Mouse (Mus musculus) CH12.LX (cell line): Measurements from ENCODE around the gene Stk33. TPM values are rescaled to one million over a fixed set of nuclear protein-coding genes. Genes with fewer than 3 reads are reported as not detected.

Experiments used
- DNase-seq: peaks from one replicate; pipeline ENCODE4 v3.0.0-alpha.2; 2013; ENCODE audit errors: extremely low read depth
- H3K27ac ChIP-seq: 2 replicates; pipeline ENCODE4 v1.5.1; 2012; ENCODE audit warnings: low read depth, mild to moderate bottlenecking, control low read depth, moderate library complexity; ENCODE audit not compliant: insufficient read depth
- H3K27me3 ChIP-seq: replicated peaks from 2 replicates; pipeline ENCODE3; 2012; ENCODE audit warnings: inconsistent platforms
- H3K36me3 ChIP-seq, 2 experiments: replicated peaks in 1 of 2; 2 replicates each; pipeline versions ENCODE3 to v1.6.1; 2012; ENCODE audit warnings: inconsistent platforms in 1 of 2, low read length in 1 of 2, mild to moderate bottlenecking in 1 of 2, mixed read lengths in 1 of 2, moderate library complexity in 1 of 2; ENCODE audit not compliant: control insufficient read depth in 1 of 2, insufficient read depth in 1 of 2
- H3K4me1 ChIP-seq, 2 experiments: 2 replicates each; pipeline ENCODE4 v1.6.1; 2012; ENCODE audit warnings: inconsistent platforms in 1 of 2, moderate library complexity in 1 of 2; ENCODE audit not compliant: insufficient read depth in 2 of 2, control insufficient read depth in 1 of 2
- H3K4me2 ChIP-seq: 2 replicates; pipeline ENCODE4 v1.6.1; 2012; ENCODE audit warnings: low read depth, mild to moderate bottlenecking, control low read depth; ENCODE audit not compliant: poor library complexity, insufficient read depth, severe bottlenecking
- H3K4me3 ChIP-seq, 3 experiments: fragments of 150-350 bp in 1 of 3; sonication (generic) in 1 of 3; replicated peaks in 1 of 3; 2 replicates each; pipeline versions ENCODE3 to v1.5.1; 2011 to 2012; ENCODE audit warnings: low read depth in 2 of 3, low read length in 2 of 3, mild to moderate bottlenecking in 2 of 3, moderate library complexity in 2 of 3, control low read depth in 1 of 3, improper control_type of control experiment in 1 of 3, inconsistent platforms in 1 of 3, mixed read lengths in 1 of 3; ENCODE audit not compliant: poor library complexity in 1 of 3
- H3K79me2 ChIP-seq: replicated peaks from 2 replicates; pipeline ENCODE4 v1.6.1; 2012; ENCODE audit warnings: mild to moderate bottlenecking, moderate library complexity; ENCODE audit not compliant: control insufficient read depth, poor library complexity, insufficient read depth, severe bottlenecking; ENCODE audit errors: extremely low read depth
- H3K9ac ChIP-seq: 2 replicates; pipeline ENCODE4 v1.6.1; 2012; ENCODE audit warnings: low read depth, mild to moderate bottlenecking, control low read depth, moderate library complexity; ENCODE audit not compliant: insufficient read depth
- H3K9me3 ChIP-seq: replicated peaks from 2 replicates; pipeline ENCODE3; 2012; ENCODE audit warnings: low read length, inconsistent platforms, mixed read lengths
- BHLHE40 ChIP-seq: IDR thresholded peaks from 2 replicates; pipeline ENCODE4 v1.6.1; 2011; ENCODE audit warnings: mild to moderate bottlenecking, low read depth, low read length, improper control_type of control experiment
- CHD1 ChIP-seq: IDR thresholded peaks from 2 replicates; pipeline ENCODE4 v1.6.1; 2012; ENCODE audit warnings: low read depth, low read length, improper control_type of control experiment, inconsistent platforms
- CHD2 ChIP-seq: IDR thresholded peaks from 2 replicates; pipeline ENCODE4 v1.6.1; 2011; ENCODE audit warnings: low read length, improper control_type of control experiment
- CTCF ChIP-seq, 2 experiments: IDR thresholded peaks in 1 of 2; conservative IDR thresholded peaks in 1 of 2; 2 replicates each; pipeline ENCODE4 v1.5.1; 2011 to 2012; ENCODE audit warnings: low read depth in 2 of 2, low read length in 2 of 2, improper control_type of control experiment in 1 of 2, inconsistent platforms in 1 of 2, mild to moderate bottlenecking in 1 of 2, moderate library complexity in 1 of 2
- ELF1 ChIP-seq: IDR thresholded peaks from 2 replicates; pipeline ENCODE4 v1.6.1; 2014; ENCODE audit warnings: low read depth, mild to moderate bottlenecking, inconsistent platforms, low read length, improper control_type of control experiment
- EP300 ChIP-seq: IDR thresholded peaks from 2 replicates; pipeline ENCODE4 v1.6.1; 2011; ENCODE audit warnings: low read length, improper control_type of control experiment
- ETS1 ChIP-seq: conservative IDR thresholded peaks from 2 replicates; pipeline ENCODE4 v1.6.1; 2012; ENCODE audit warnings: low read depth, mild to moderate bottlenecking, inconsistent platforms, low read length, improper control_type of control experiment, moderate library complexity
- GABPA ChIP-seq: IDR thresholded peaks from 2 replicates; pipeline ENCODE4 v1.6.1; 2012; ENCODE audit warnings: low read depth, low read length, improper control_type of control experiment, inconsistent platforms; ENCODE audit not compliant: insufficient replicate concordance
- JUN ChIP-seq: IDR thresholded peaks from 2 replicates; pipeline ENCODE4 v1.6.1; 2011; ENCODE audit warnings: low read depth, mild to moderate bottlenecking, low read length, improper control_type of control experiment, moderate library complexity; ENCODE audit not compliant: insufficient read depth
- JUND ChIP-seq: conservative IDR thresholded peaks from 2 replicates; pipeline ENCODE4 v1.6.1; 2011; ENCODE audit warnings: low read depth, low read length, improper control_type of control experiment
- MAFK ChIP-seq: IDR thresholded peaks from 2 replicates; pipeline ENCODE4 v1.6.1; 2011; ENCODE audit warnings: low read length, improper control_type of control experiment; ENCODE audit not compliant: insufficient replicate concordance
- MAX ChIP-seq: IDR thresholded peaks from 2 replicates; pipeline ENCODE4 v1.6.1; 2011; ENCODE audit warnings: low read length, improper control_type of control experiment
- MAZ ChIP-seq: IDR thresholded peaks from 2 replicates; pipeline ENCODE4 v1.6.1; 2012; ENCODE audit warnings: low read depth, mild to moderate bottlenecking, inconsistent platforms, low read length, improper control_type of control experiment, moderate library complexity
- MYC ChIP-seq: IDR thresholded peaks from 2 replicates; pipeline ENCODE4 v1.6.1; 2011; ENCODE audit warnings: low read depth, mild to moderate bottlenecking, improper control_type of control experiment, low read length
- PAX5 ChIP-seq: IDR thresholded peaks from 2 replicates; pipeline ENCODE4 v1.6.1; 2012; ENCODE audit warnings: low read length, inconsistent platforms, mixed read lengths
- RAD21 ChIP-seq: IDR thresholded peaks from 2 replicates; pipeline ENCODE4 v1.6.1; 2011; ENCODE audit warnings: low read depth, mild to moderate bottlenecking, low read length, improper control_type of control experiment, moderate library complexity
- RCOR1 ChIP-seq: conservative IDR thresholded peaks from 2 replicates; pipeline ENCODE4 v1.6.1; 2012; ENCODE audit warnings: low read depth, mild to moderate bottlenecking, inconsistent platforms, low read length, improper control_type of control experiment
- TBP ChIP-seq: conservative IDR thresholded peaks from 2 replicates; pipeline ENCODE4 v1.6.1; 2011; ENCODE audit warnings: low read depth, low read length, improper control_type of control experiment
- USF1 ChIP-seq: IDR thresholded peaks from 2 replicates; pipeline ENCODE4 v1.6.1; 2014; ENCODE audit warnings: low read depth, mild to moderate bottlenecking, inconsistent platforms, low read length, improper control_type of control experiment
- ZNF384 ChIP-seq: IDR thresholded peaks from 2 replicates; pipeline ENCODE4 v1.6.1; 2012; ENCODE audit warnings: low read depth, low read length, improper control_type of control experiment, inconsistent platforms
- dilution Hi-C: fragments of 300-500 bp; cut with MboI; formaldehyde crosslinking; loops from 2 replicates; pipeline ENCODE4 v1.14.3; 2020; ENCODE audit warnings: low sequenced_read_pairs; ENCODE audit not compliant: extremely low pct_unique_long_range_greater_than_20kb, extremely low pct_ligation_motif_present
- in situ Hi-C: fragments of 300-500 bp; cut with MboI; formaldehyde crosslinking; loops from 3 replicates; pipeline ENCODE4 v1.14.3; 2019; ENCODE audit warnings: low sequenced_read_pairs, low pct_ligation_motif_present, low pct_unique_long_range_greater_than_20kb, mixed read lengths
- polyA plus RNA-seq: library from polyadenylated mRNA; unstranded; fragments of >175 nt; gene quantifications from 2 replicates; pipeline ENCODE4 v1.2.1, GENCODE M21; 2012; ENCODE audit warnings: low read depth; ENCODE audit not compliant: insufficient read length
- total RNA-seq, 2 experiments: library from RNA; depleted of rRNA; stranded (reverse); fragments of 300-350 nt in 1 of 2; fragments of >200 nt in 1 of 2; gene quantifications; 2 replicates each; pipeline ENCODE4 v1.2.3; 2012 to 2014

The Stk33 gene
- total and polyA plus RNA-seq, 3 experiments, result not detected

DNA sequence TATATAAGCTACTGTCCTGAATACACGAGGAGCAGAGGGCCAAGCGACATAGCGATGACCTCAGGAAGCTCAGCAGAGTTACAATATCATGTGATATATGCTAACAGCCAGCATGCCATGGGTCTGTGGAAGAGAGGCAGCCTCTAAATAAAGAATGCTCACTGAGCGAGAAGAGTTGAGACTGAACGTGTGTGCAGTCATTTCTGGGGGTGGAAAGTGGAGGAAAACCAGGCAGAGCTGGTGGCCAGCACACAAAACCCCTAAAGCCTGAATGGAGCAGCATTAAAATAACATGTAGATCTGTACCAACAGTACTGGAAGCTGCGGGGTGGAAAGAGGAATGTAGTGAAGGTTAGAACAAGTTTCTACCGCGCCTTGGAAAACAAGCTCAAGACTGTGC, 107.2 kb downstream of the Stk33 start:
- no peaks in the 10 kb centered on the region for H3K4me1 ChIP-seq
- in situ Hi-C loops, result no loop called here
- H3K9me3 ChIP-seq, result no peaks in the 10 kb centered on the region
- H3K27me3 ChIP-seq, result peaks cover 1% of the 10 kb centered on the region
- no peak overlapping the region for H3K9ac ChIP-seq
- DNase-seq, result no peak
- no peaks in the 10 kb centered on the region for H3K79me2 ChIP-seq
- H3K4me3 ChIP-seq, result no peak overlapping the region
- H3K27ac ChIP-seq, result no peak overlapping the region
- dilution Hi-C loops, result no loop called here
- TF ChIP-seq MYC, result no peak
- TF ChIP-seq CHD2, result no peak
- no peak for TF ChIP-seq ETS1
- no peak for TF ChIP-seq MAFK
- no peak for TF ChIP-seq CTCF (conservative IDR thresholded peaks at IDR 0.05 in 1 of 2, IDR thresholded peaks at IDR 0.05 in 1 of 2; ENCODE audit: low read depth in 2 of 2, low read length in 2 of 2)
- TF ChIP-seq GABPA, result no peak
- no peak for TF ChIP-seq RCOR1
- no peak for TF ChIP-seq TBP
- TF ChIP-seq RAD21, result no peak
- TF ChIP-seq USF1, result no peak
- TF ChIP-seq MAZ, result no peak
- no peak overlapping the region for H3K4me2 ChIP-seq
- H3K36me3 ChIP-seq, result no peaks in the 10 kb centered on the region

DNA sequence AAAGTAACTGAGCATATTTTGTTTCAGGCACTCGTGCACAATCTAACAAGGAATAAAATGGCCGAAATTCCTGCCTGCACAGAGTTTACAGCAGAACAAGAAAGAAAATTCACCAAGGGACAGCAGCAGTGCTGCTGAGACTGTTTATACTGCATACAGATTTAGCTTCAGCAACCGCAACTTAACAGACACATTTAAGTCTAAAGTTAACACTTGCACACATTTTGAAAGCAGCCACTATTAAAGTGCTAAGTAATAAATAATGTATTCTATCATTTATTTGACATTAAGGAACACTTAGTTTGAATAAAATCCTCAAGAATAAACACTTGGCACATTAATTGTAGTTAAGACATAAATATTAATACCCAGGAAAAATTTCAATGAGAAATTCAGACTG, 110.1 kb downstream of the Stk33 start:
- in situ Hi-C loops (no loop called here), dilution Hi-C loops (no loop called here)
- Histone ChIP-seq H3K27me3 (peaks cover 2% of the 10 kb centered on the region), H3K9me3 (no peaks in the 10 kb centered on the region), H3K27ac (no peak overlapping the region), H3K79me2 (no peaks in the 10 kb centered on the region), H3K9ac (no peak overlapping the region), H3K4me2 (no peak overlapping the region), H3K4me1 (no peaks in the 10 kb centered on the region), H3K4me3 (no peak overlapping the region), H3K36me3 (no peaks in the 10 kb centered on the region)
- TF ChIP-seq ETS1 (no peak), JUN (no peak), TBP (no peak), MAX (no peak), CHD1 (no peak), USF1 (no peak), JUND (no peak), CHD2 (no peak), BHLHE40 (no peak), RAD21 (no peak), ELF1 (no peak), MAZ (no peak), MAFK (no peak), PAX5 (no peak), ZNF384 (no peak), EP300 (no peak)
- no peak for DNase-seq
